Mouse (Mus musculus): ENCODE measurements at regions not wholly inside any gene's neighbourhood (a gene's known extent, or its start where the extent isn't known, plus 50 kb on each side); places are given as distances from the start of the nearest gene placed in this dataset.

GRCm38 (mm10) chr3:120618358-120618757 is 553.1 kb downstream of the Rwdd3 start:
- DNase-seq (ENCODE audit: low spot score in 2 of 2), result no peak
- intact Hi-C loops (cut with DNase I), result no loop called here

- intact Hi-C loops (cut with DNase I), result no loop called here
- DNase-seq (ENCODE audit: low spot score in 2 of 2), result no peak
Observed at GRCm38 (mm10) chr3:120594226-120594625, 577.3 kb downstream of the Rwdd3 start.

- intact Hi-C loops (cut with DNase I), result no loop called here
- DNase-seq (ENCODE audit: low spot score in 2 of 2), result no peak
Observed at GRCm38 (mm10) chr3:120591183-120591582, 580.3 kb downstream of the Rwdd3 start.

- peak; percentile 44 to 46 for DNase-seq (ENCODE audit: low spot score in 2 of 2)
Observed at GRCm38 (mm10) chr3:120570806-120571425, 600.6 kb downstream of the Rwdd3 start.

GRCm38 (mm10) chr3:120541556-120542476 is 629.7 kb downstream of the Rwdd3 start:
- intact Hi-C loops (cut with DNase I), result no loop called here
- DNase-seq (ENCODE audit: low spot score in 2 of 2), result peak in 1 of 2 experiments; percentile 15

More at GRCm38 (mm10) chr3:120570806-120571425, 600.6 kb downstream of the Rwdd3 start:
- intact Hi-C loops (cut with DNase I), result loop anchor here (10.0 kb wide), 1 partner anchor 314 kb away; no protein-coding TSS in a partner anchor

- no peak for DNase-seq (ENCODE audit: low spot score in 2 of 2)
- intact Hi-C loops (cut with DNase I), result no loop called here
Observed at GRCm38 (mm10) chr3:120533901-120534300, 637.6 kb downstream of the Rwdd3 start.

- DNase-seq (ENCODE audit: low spot score in 2 of 2), result no peak
- intact Hi-C loops (cut with DNase I), result no loop called here
Observed at GRCm38 (mm10) chr3:120531880-120532580, 639.5 kb downstream of the Rwdd3 start.

GRCm38 (mm10) chr3:120511651-120512050 is 659.8 kb downstream of the Rwdd3 start:
- DNase-seq (ENCODE audit: low spot score in 2 of 2), result no peak
- intact Hi-C loops (cut with DNase I), result no loop called here

GRCm38 (mm10) chr3:120498937-120499336 is 672.6 kb downstream of the Rwdd3 start:
- intact Hi-C loops (cut with DNase I), result no loop called here
- no peak for DNase-seq (ENCODE audit: low spot score in 2 of 2)

- no peak for DNase-seq (ENCODE audit: low spot score in 2 of 2)
- intact Hi-C loops (cut with DNase I), result no loop called here
Observed at GRCm38 (mm10) chr3:120477934-120478333, 693.6 kb downstream of the Rwdd3 start.

- intact Hi-C loops (cut with DNase I), result no loop called here
- DNase-seq (ENCODE audit: low spot score in 2 of 2), result no peak
Observed at GRCm38 (mm10) chr3:120477232-120477631, 693.0 kb upstream of the Ptbp2 start.

- peak; percentile 16 to 32 for DNase-seq (ENCODE audit: low spot score in 2 of 2)
- intact Hi-C loops (cut with DNase I), result no loop called here
Observed at GRCm38 (mm10) chr3:120473645-120474038, 689.4 kb upstream of the Ptbp2 start.

GRCm38 (mm10) chr3:120472687-120473644 is 688.7 kb upstream of the Ptbp2 start:
- intact Hi-C loops (cut with DNase I), result no loop called here
- no peak for DNase-seq (ENCODE audit: low spot score in 2 of 2)

GRCm38 (mm10) chr3:120471878-120472444 is 687.7 kb upstream of the Ptbp2 start:
- DNase-seq (ENCODE audit: low spot score in 2 of 2), result no peak
- intact Hi-C loops (cut with DNase I), result no loop called here

GRCm38 (mm10) chr3:120468887-120469286 is 684.6 kb upstream of the Ptbp2 start:
- intact Hi-C loops (cut with DNase I), result no loop called here
- no peak for DNase-seq (ENCODE audit: low spot score in 2 of 2)

GRCm38 (mm10) chr3:120460717-120461116 is 676.5 kb upstream of the Ptbp2 start:
- DNase-seq (ENCODE audit: low spot score in 2 of 2), result no peak
- intact Hi-C loops (cut with DNase I), result no loop called here

GRCm38 (mm10) chr3:120457912-120458311 is 673.6 kb upstream of the Ptbp2 start:
- intact Hi-C loops (cut with DNase I), result no loop called here
- no peak for DNase-seq (ENCODE audit: low spot score in 2 of 2)

GRCm38 (mm10) chr3:120441127-120441526 is 656.9 kb upstream of the Ptbp2 start:
- peak in 1 of 2 experiments; percentile 4 for DNase-seq (ENCODE audit: low spot score in 2 of 2)

GRCm38 (mm10) chr3:120430285-120430684 is 646.0 kb upstream of the Ptbp2 start:
- DNase-seq (ENCODE audit: low spot score in 2 of 2), result no peak
- intact Hi-C loops (cut with DNase I), result no loop called here

More at GRCm38 (mm10) chr3:120441127-120441526, 656.9 kb upstream of the Ptbp2 start:
- intact Hi-C loops (cut with DNase I), result no loop called here

Measured in left cerebral cortex, postnatal 36 days (tissue).